Mouse (Mus musculus): ENCODE results near the gene Ostm1. TPM values are rescaled to one million over a fixed set of nuclear protein-coding genes. Genes with fewer than 3 reads are reported as not detected.

Gene Ostm1
- polyA plus RNA-seq, 1 experiment from 2014 or later, result 14.1 TPM

DNA sequence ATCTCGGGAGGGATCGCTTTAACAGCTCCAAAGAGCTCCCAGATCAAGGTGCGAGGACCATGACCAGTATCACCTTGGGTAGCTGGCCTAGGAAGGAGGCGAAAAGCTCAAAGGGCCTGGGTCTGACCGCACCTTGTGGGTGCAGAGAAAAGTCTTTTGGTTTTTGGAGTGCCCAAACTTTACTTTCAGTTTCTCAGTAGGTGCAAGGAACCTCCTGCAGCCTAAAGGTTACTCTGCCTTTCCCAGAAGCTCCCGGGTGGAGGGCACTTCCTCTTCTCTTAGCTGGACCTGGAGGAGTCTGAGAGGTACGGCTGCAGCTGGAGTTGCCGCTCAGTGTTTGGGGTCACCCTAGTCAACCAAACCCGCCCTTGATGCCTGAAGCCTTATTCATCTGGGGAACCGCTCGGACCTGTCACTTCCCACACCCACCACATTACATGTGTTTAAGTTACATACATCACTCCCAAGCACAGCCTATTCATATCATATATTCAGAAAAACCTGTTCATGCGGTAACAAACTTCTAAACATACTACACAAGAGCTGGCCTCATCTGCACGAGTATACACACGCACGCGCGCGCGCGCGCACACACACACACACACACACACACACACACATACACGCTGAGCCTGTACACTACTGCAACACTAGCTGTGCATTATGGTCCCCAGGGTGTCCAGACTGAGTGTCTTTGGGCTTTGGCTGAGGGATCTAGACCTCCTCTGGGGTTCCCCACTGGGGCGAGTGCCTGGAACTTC lies 49.9 kb downstream of the Ostm1 start:
- no peak overlapping the region for H3K27ac ChIP-seq
- no peak; the same call in 1 of the 2 replicates for ATAC-seq (ENCODE audit: insufficient number of reproducible peaks, insufficient read depth, low FRiP score, low TSS enrichment)
- no peaks in the 10 kb centered on the region for H3K9me3 ChIP-seq
- H3K4me1 ChIP-seq, result peaks cover 18% of the 10 kb centered on the region
- peaks cover 89% of the 10 kb centered on the region for H3K27me3 ChIP-seq
- no peak overlapping the region for H3K9ac ChIP-seq
- WGBS, result 7% methylated on average over 23 of the region's 23 CpGs
- peak overlapping the region; percentile 39 for H3K4me2 ChIP-seq (replicated peaks)
- H3K4me3 ChIP-seq, result peak overlapping the region; percentile 19; the same call in 1 of the 2 replicates
- H3K36me3 ChIP-seq, result no peaks in the 10 kb centered on the region

- H3K9ac ChIP-seq, result no peak overlapping the region
- no peak for ATAC-seq (ENCODE audit: insufficient number of reproducible peaks, insufficient read depth, low FRiP score, low TSS enrichment)
- WGBS, result 3% methylated on average over 8 of the region's 8 CpGs
- H3K36me3 ChIP-seq, result no peaks in the 10 kb centered on the region
- H3K27ac ChIP-seq, result no peak overlapping the region
- no peak overlapping the region for H3K4me3 ChIP-seq
- no peaks in the 10 kb centered on the region for H3K9me3 ChIP-seq
- H3K4me1 ChIP-seq, result peaks cover 18% of the 10 kb centered on the region
- H3K4me2 ChIP-seq (replicated peaks), result no peak overlapping the region
- H3K27me3 ChIP-seq, result peaks cover 85% of the 10 kb centered on the region
Observed at GRCm38 (mm10) chr10:42634122-42634720, 50.6 kb downstream of the Ostm1 start.

DNA sequence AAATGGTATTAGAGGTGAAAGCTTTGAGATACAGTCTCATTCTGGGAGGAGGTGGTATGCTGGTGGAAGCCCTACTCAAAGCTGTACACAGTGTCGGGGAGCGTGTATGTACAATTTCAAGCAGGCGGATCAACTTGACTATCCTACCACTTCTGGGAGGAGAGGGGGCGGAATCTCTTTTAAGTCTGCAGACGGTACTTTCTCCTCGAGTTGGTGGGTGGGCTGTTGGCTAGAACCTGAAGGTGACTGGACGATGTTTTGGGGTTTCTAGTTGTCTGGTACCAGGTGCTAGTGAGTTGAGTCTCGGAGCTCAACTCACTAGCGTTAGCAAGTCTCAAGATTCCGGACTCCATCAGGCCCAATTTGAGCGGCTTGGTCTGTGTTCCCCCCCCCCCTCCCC lies 51.4 kb downstream of the Ostm1 start:
- Histone ChIP-seq H3K27ac (no peak overlapping the region), H3K4me1 (peaks cover 18% of the 10 kb centered on the region), H3K9ac (no peak overlapping the region), H3K4me2 (replicated peaks) (peak overlapping the region; percentile 48; the same call in 1 of the 2 replicates), H3K36me3 (no peaks in the 10 kb centered on the region), H3K4me3 (no peak overlapping the region), H3K27me3 (peaks cover 77% of the 10 kb centered on the region), H3K9me3 (no peaks in the 10 kb centered on the region)
- 2% methylated on average over 11 of the region's 11 CpGs for WGBS
- ATAC-seq (ENCODE audit: insufficient number of reproducible peaks, insufficient read depth, low FRiP score, low TSS enrichment), result no peak

- ATAC-seq (ENCODE audit: insufficient number of reproducible peaks, insufficient read depth, low FRiP score, low TSS enrichment), result no peak
- Histone ChIP-seq H3K4me1 (peaks cover 18% of the 10 kb centered on the region), H3K9me3 (no peaks in the 10 kb centered on the region), H3K9ac (peak overlapping the region; percentile 30; the same call in 1 of the 2 replicates), H3K4me2 (replicated peaks) (peak overlapping the region; percentile 48), H3K36me3 (no peaks in the 10 kb centered on the region), H3K4me3 (peak overlapping the region; percentile 27), H3K27ac (no peak overlapping the region), H3K27me3 (peaks cover 70% of the 10 kb centered on the region)
- 2% methylated on average over 47 of the region's 52 CpGs for WGBS
Observed at GRCm38 (mm10) chr10:42635566-42636359, 52.1 kb downstream of the Ostm1 start.

- H3K9me3 ChIP-seq, result no peaks in the 10 kb centered on the region
- H3K4me2 ChIP-seq (replicated peaks), result peak overlapping the region; percentile 9; the same call in 1 of the 2 replicates
- H3K27ac ChIP-seq, result no peak overlapping the region
- no peak for ATAC-seq (ENCODE audit: insufficient number of reproducible peaks, insufficient read depth, low FRiP score, low TSS enrichment)
- H3K9ac ChIP-seq, result no peak overlapping the region
- 2% methylated on average over 27 of the region's 27 CpGs for whole genome bisulfite sequencing
- H3K36me3 ChIP-seq, result no peaks in the 10 kb centered on the region
- H3K27me3 ChIP-seq, result peaks cover 63% of the 10 kb centered on the region
- 0 out of 2 replicates have a peak overlapping the region, but pooled peaks have one; percentile 10 for H3K4me3 ChIP-seq
- peaks cover 18% of the 10 kb centered on the region for H3K4me1 ChIP-seq
Observed at GRCm38 (mm10) chr10:42636360-42637182, 52.9 kb downstream of the Ostm1 start.

- peak overlapping the region; percentile 9; the same call in 1 of the 2 replicates for H3K4me2 ChIP-seq (replicated peaks)
- H3K27me3 ChIP-seq, result peaks cover 56% of the 10 kb centered on the region
- no peaks in the 10 kb centered on the region for H3K36me3 ChIP-seq
- H3K4me1 ChIP-seq, result peaks cover 15% of the 10 kb centered on the region
- no peak overlapping the region for H3K4me3 ChIP-seq
- no peak overlapping the region for H3K9ac ChIP-seq
- H3K27ac ChIP-seq, result no peak overlapping the region
- 5% methylated on average over 18 of the region's 18 CpGs for WGBS
- H3K9me3 ChIP-seq, result no peaks in the 10 kb centered on the region
- ATAC-seq (ENCODE audit: insufficient number of reproducible peaks, insufficient read depth, low FRiP score, low TSS enrichment), result no peak
Observed at GRCm38 (mm10) chr10:42637183-42637788, 53.7 kb downstream of the Ostm1 start.

GRCm38 (mm10) chr10:42639856-42640255 lies 56.2 kb downstream of the Ostm1 start:
- Histone ChIP-seq H3K4me2 (replicated peaks) (no peak overlapping the region), H3K4me3 (no peak overlapping the region), H3K4me1 (peaks cover 7% of the 10 kb centered on the region), H3K36me3 (no peaks in the 10 kb centered on the region), H3K27me3 (peaks cover 36% of the 10 kb centered on the region), H3K27ac (no peak overlapping the region), H3K9ac (no peak overlapping the region), H3K9me3 (no peaks in the 10 kb centered on the region)
- 83% methylated on average over 6 of the region's 6 CpGs for WGBS
- ATAC-seq (ENCODE audit: insufficient number of reproducible peaks, insufficient read depth, low FRiP score, low TSS enrichment), result no peak

DNA sequence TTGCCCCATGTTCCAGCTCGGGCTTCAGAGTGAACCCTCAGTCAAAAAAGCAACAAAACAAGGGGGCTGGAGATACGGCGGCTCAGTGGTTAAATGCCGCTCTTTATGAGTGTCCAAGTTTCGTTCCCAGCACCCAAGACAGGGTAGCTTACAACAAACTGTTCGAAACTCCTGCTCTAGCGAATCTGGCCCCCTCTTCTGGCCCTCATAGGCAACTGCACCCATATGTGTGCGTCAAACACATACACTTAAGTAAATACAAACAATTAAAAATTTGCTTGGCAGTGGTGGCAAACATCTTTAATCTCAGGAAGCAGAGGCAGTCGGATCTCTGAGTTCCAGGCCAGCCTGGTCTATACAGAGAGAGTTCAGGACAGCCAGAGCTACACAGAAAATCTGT lies 60.0 kb downstream of the Ostm1 start:
- 0 out of 2 replicates have a peak, but pooled peaks cover 2% of the 10 kb centered on the region for H3K27me3 ChIP-seq

DNA sequence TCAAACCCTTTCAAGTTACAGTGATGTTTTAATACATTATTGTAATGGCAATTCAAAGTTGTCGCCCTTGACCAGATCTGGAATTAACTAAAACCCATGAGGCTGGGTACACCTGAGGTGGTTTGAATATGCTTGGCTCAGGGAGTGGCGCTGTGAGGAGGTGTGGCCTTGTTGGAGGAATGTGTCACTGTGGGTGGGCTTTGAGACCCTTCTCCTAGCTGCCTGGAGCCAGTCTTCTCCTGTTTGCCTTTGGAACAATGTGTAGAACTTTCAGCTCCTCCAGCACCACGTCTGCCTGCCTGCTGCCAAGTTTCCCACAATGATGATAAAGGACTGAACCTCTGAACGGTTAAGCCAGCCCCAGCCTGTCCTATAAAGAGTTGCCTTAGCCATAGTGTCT lies 62.7 kb downstream of the Ostm1 start:
- no peak overlapping the region for H3K9ac ChIP-seq
- no peaks in the 10 kb centered on the region for H3K27me3 ChIP-seq
- no peaks in the 10 kb centered on the region for H3K4me1 ChIP-seq
- no peaks in the 10 kb centered on the region for H3K36me3 ChIP-seq
- no peak overlapping the region for H3K27ac ChIP-seq
- no peaks in the 10 kb centered on the region for H3K9me3 ChIP-seq
- no peak overlapping the region for H3K4me3 ChIP-seq
- 53% methylated on average over 4 of the region's 4 CpGs for WGBS
- no peak overlapping the region for H3K4me2 ChIP-seq (replicated peaks)
- ATAC-seq (ENCODE audit: insufficient number of reproducible peaks, insufficient read depth, low FRiP score, low TSS enrichment), result no peak

More for the DNA sequence above, 60.0 kb downstream of the Ostm1 start:
- Histone ChIP-seq H3K9me3 (no peaks in the 10 kb centered on the region), H3K36me3 (no peaks in the 10 kb centered on the region), H3K4me1 (no peaks in the 10 kb centered on the region), H3K4me2 (replicated peaks) (no peak overlapping the region), H3K27ac (no peak overlapping the region), H3K9ac (no peak overlapping the region), H3K4me3 (no peak overlapping the region)
- 86% methylated on average over 9 of the region's 9 CpGs for WGBS
- no peak for ATAC-seq (ENCODE audit: insufficient number of reproducible peaks, insufficient read depth, low FRiP score, low TSS enrichment)

DNA sequence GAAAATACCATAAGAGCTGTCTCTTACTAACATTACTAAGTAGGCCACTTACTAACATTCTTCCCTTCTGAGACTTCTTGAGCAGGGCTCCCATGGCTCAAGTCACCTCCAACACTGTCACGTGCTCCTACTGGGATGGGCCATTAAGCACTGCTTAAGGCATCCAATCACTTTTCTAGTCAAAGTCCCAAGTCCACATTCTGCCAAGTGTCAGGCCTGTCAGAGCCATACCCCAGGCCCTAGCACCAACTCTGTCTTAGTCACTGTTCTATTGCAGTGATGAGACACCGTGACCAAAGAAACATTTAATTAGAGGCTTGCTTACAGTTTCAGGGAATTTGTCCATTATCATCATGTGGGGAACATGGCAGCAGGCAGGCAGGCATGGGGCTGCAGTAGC lies 78.3 kb downstream of the Ostm1 start:
- Histone ChIP-seq H3K27ac (no peak overlapping the region), H3K27me3 (no peaks in the 10 kb centered on the region), H3K9ac (no peak overlapping the region), H3K36me3 (no peaks in the 10 kb centered on the region), H3K4me1 (no peaks in the 10 kb centered on the region), H3K4me3 (no peak overlapping the region), H3K4me2 (replicated peaks) (no peak overlapping the region), H3K9me3 (no peaks in the 10 kb centered on the region)
- WGBS, result 76% methylated on average over 2 of the region's 2 CpGs
- no peak for ATAC-seq (ENCODE audit: insufficient number of reproducible peaks, insufficient read depth, low FRiP score, low TSS enrichment)

DNA sequence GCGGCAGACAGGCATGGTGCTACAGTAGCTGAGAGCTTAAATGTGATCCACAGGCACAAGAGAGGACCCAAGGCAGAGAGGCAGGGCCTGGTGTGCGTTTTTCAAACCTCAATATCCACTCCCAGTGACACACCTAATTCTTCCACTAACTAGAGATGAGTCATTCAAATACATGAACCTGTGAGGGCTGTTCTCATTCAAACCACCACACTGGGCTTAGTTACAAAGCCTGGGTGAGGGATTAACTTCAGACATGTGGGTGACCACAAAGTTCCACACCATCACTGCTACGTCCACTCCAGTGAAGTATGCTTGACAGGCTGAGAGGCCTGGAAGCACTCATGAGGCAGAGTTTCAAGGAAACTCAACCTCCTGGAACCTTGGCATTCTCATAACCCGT lies 86.3 kb downstream of the Ostm1 start:
- Histone ChIP-seq H3K36me3 (no peaks in the 10 kb centered on the region), H3K27me3 (no peaks in the 10 kb centered on the region), H3K4me1 (no peaks in the 10 kb centered on the region), H3K27ac (no peak overlapping the region), H3K4me2 (replicated peaks) (no peak overlapping the region), H3K9ac (no peak overlapping the region), H3K9me3 (no peaks in the 10 kb centered on the region), H3K4me3 (no peak overlapping the region)
- WGBS, result 82% methylated on average over 4 of the region's 4 CpGs
- no peak for ATAC-seq (ENCODE audit: insufficient number of reproducible peaks, insufficient read depth, low FRiP score, low TSS enrichment)

Measured in embryonic facial prominence, embryonic 12.5 days (tissue).